Mouse (Mus musculus) midbrain, postnatal 0 days (tissue): Measurements from ENCODE around the gene Utp11. TPM values are rescaled to one million over a fixed set of nuclear protein-coding genes. Genes with fewer than 3 reads are reported as not detected.

Experiments used
- ATAC-seq: fragments of 200-750 bp; cut with Nextera tagmentation; 2 replicates; pipeline ENCODE4 v1.8.0; 2017; ENCODE audit warnings: moderate number of reproducible peaks, mild to moderate bottlenecking, moderate TSS enrichment, moderate library complexity; ENCODE audit not compliant: low FRiP score
- DNase-seq: peaks from one replicate; pipeline ENCODE4 v3.0.0-alpha.2; 2015; ENCODE audit warnings: low spot score
- H3K27ac ChIP-seq: fragments of 300-500 bp; sonication (generic); 2 replicates; pipeline ENCODE4 v1.5.1; 2014; ENCODE audit warnings: low read depth, mild to moderate bottlenecking, low read length, mixed read lengths
- H3K27me3 ChIP-seq: fragments of 300-500 bp; sonication (generic); 2 replicates; pipeline ENCODE4 v1.6.1; 2014; ENCODE audit warnings: low read length, control low read depth, mixed read lengths; ENCODE audit not compliant: insufficient read depth
- H3K36me3 ChIP-seq: fragments of 300-500 bp; sonication (generic); 2 replicates; pipeline ENCODE4 v1.6.1; 2014; ENCODE audit warnings: low read length, control low read depth, mixed read lengths; ENCODE audit not compliant: insufficient read depth
- H3K4me1 ChIP-seq: fragments of 300-500 bp; sonication (generic); 2 replicates; pipeline ENCODE4 v1.6.1; 2014; ENCODE audit warnings: mild to moderate bottlenecking, control low read depth, antibody characterized with exemption, low read length, mixed read lengths; ENCODE audit not compliant: insufficient read depth
- H3K4me2 ChIP-seq: fragments of 300-500 bp; sonication (generic); 2 replicates; pipeline ENCODE4 v1.6.1; 2014; ENCODE audit warnings: low read depth, mild to moderate bottlenecking, low read length, mixed read lengths; ENCODE audit not compliant: poor library complexity, severe bottlenecking
- H3K4me3 ChIP-seq: fragments of 300-500 bp; sonication (generic); 2 replicates; pipeline ENCODE4 v1.5.1; 2014; ENCODE audit warnings: low read depth, mild to moderate bottlenecking, low read length, moderate library complexity
- H3K9ac ChIP-seq: fragments of 300-500 bp; sonication (generic); replicated peaks from 2 replicates; pipeline ENCODE4 v1.6.1; 2014; ENCODE audit warnings: mild to moderate bottlenecking, low read length, moderate library complexity, mixed read lengths; ENCODE audit not compliant: poor library complexity, severe bottlenecking
- H3K9me3 ChIP-seq: fragments of 300-500 bp; sonication (generic); 2 replicates; pipeline ENCODE4 v1.6.1; 2016; ENCODE audit warnings: low read length, control low read depth
- CTCF ChIP-seq: IDR thresholded peaks from 2 replicates; pipeline ENCODE4 v1.5.1; 2016; ENCODE audit warnings: antibody characterized with exemption, mild to moderate bottlenecking
- WGBS: fragments of 180-500 bp; shearing (Covaris S2); extraction: QIAGEN DNeasy Blood & Tissue Kit; methylation state at CpG from one replicate; pipeline ENCODE4 v1.1.7; 2014; 5-methylcytosine and 5-hydroxymethylcytosine counted together
- polyA plus RNA-seq: library from polyadenylated mRNA; unstranded; fragments of >200 nt; fragmentation: Nextera tagmentation; extraction: Ambion mirVana; gene quantifications from 2 replicates; pipeline ENCODE4 v1.2.1, GENCODE M21; 2015
- total RNA-seq: library from RNA; depleted of rRNA; stranded (reverse); fragments of >200 nt; gene quantifications from 2 replicates; pipeline ENCODE4 v1.2.3, GENCODE M21; 2014

Utp11 gene
- total and polyA plus RNA-seq, 2 experiments from 2014 or later = 10.3 to 31.7 TPM

DNA sequence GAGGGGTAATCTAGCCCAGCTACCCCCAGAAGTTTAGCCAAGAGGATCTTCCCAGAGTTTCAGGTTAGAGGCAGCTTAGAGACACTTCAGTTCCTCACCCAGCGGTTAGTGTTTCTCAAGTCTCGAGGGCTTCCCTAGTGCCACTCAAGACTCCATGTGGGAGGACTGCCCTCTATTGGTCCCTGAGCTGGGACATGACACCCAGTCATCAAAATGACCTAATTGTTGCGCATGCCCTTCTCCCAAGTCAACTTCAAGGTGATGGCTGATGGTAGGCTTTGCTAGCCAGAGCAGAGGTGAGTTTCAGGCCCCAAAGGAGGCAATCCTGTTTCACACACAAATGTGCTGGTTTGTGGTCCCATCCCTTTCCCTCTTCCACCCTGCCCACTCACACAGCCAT lies 30.4 kb downstream of the Utp11 start:
- 60% methylated on average over 3 of the region's 3 CpGs for WGBS
- DNase-seq (no peak), ATAC-seq (no peak)
- peaks cover 25% of the 10 kb centered on the region for H3K27me3 ChIP-seq
- H3K27ac ChIP-seq = no peak overlapping the region
- no peaks in the 10 kb centered on the region for H3K9me3 ChIP-seq
- no peak overlapping the region for H3K4me3 ChIP-seq
- 0 out of 2 replicates have a peak, but pooled peaks cover 4% of the 10 kb centered on the region for H3K4me1 ChIP-seq
- H3K9ac ChIP-seq = no peak overlapping the region
- H3K36me3 ChIP-seq = no peaks in the 10 kb centered on the region
- H3K4me2 ChIP-seq = 0 out of 2 replicates have a peak overlapping the region, but pooled peaks have one; percentile 4
- peak; percentile 66 for TF ChIP-seq CTCF

DNA sequence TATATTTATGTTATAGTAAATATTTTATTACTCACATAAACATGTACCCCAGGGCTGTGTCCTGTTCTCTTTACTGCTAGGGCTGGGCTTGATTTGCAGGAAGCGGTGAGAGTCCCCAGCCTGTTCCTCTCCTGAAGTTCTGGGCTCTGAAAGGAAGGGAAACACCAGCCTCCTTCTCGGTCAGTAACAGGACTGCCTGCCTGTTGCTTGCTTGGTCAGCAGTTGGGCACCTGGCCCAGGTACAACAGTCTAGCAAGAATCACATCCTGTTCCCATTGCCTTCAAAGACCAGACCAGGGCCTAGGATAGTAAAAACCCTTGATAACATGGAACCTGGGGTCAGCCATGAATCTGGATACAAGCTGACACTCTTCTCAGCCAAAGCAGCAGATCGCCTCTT lies 32.8 kb downstream of the Utp11 start:
- no peak for TF ChIP-seq CTCF
- Histone ChIP-seq H3K36me3 (no peaks in the 10 kb centered on the region), H3K27ac (no peak overlapping the region), H3K9ac (no peak overlapping the region), H3K4me3 (peak overlapping the region; percentile 51; the same call in 1 of the 2 replicates), H3K4me2 (peak overlapping the region; percentile 36), H3K9me3 (no peaks in the 10 kb centered on the region), H3K27me3 (peaks cover 18% of the 10 kb centered on the region; the same call in 1 of the 2 replicates), H3K4me1 (no peaks in the 10 kb centered on the region)
- no peak for DNase-seq
- ATAC-seq = no peak
- WGBS = 68% methylated on average over 3 of the region's 3 CpGs

DNA sequence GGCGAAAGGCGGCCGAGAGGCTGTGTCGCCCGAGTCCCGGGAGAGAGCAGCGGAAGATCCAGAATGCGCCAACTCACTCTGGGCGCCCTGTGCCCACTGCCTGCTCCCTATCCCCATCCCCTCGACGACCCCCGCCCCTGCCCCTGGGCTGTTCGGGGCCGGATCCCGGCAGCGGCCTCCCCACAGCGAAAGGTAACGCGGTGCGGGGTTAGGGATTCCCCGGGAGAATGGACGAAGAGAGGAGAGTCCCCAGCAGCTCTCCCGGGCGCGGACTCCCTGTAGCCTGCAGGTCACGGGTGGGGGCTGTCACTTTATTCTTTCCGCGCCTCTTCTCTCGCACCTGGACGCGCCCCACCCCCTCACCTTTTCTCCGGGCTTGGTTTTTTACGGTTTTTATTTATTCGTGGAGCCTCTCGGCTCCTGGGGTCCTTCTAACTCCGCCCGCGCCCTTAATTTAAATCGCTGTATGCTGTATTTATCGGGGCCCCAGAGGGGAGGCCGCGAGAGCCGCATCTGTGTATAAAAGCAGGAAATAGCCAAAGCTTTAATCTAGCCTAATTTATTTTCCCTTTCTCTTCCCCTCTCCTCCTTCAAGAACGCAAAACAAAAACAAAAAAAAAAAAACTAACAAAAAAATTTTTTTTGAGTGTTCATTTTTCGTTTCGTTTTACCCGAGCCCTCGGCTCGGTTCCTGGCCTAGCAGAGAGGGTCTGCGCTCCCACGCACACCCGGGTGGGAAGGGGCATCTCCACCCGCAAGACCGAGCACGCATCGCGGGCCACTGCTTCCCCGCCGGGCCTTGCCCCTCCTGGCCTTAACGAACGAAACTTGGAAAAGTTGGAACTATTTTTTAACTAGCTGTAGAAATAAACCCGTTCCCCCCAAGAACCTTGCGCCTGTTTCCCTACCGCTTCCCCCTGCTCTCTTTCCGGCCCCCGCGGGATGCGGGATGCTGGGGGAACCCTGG lies 33.9 kb downstream of the Utp11 start:
- DNase-seq = no peak
- no peak for TF ChIP-seq CTCF
- H3K4me3 ChIP-seq = peak overlapping the region; percentile 51
- 2% methylated on average over 60 of the region's 68 CpGs for WGBS
- H3K27ac ChIP-seq = no peak overlapping the region
- no peaks in the 10 kb centered on the region for H3K4me1 ChIP-seq
- H3K27me3 ChIP-seq = peaks cover 18% of the 10 kb centered on the region; the same call in 1 of the 2 replicates
- H3K36me3 ChIP-seq = no peaks in the 10 kb centered on the region
- H3K9me3 ChIP-seq = no peaks in the 10 kb centered on the region
- H3K4me2 ChIP-seq = peak overlapping the region; percentile 80
- peak overlapping the region; percentile 60 for H3K9ac ChIP-seq
- ATAC-seq = no peak

DNA sequence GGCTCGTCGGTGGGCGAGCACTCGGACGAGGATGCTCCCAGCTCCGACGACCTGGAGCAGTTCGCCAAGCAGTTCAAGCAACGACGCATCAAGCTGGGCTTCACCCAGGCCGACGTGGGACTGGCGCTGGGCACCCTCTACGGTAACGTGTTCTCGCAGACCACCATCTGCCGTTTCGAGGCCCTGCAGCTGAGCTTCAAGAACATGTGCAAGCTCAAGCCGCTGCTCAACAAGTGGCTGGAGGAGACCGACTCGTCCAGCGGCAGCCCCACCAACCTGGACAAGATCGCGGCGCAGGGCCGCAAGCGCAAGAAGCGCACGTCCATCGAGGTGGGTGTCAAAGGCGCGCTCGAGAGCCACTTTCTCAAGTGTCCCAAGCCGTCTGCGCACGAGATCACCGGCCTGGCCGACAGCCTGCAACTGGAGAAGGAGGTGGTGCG lies 35.0 kb downstream of the Utp11 start:
- Histone ChIP-seq H3K4me3 (peak overlapping the region; percentile 51), H3K9me3 (no peaks in the 10 kb centered on the region), H3K4me2 (peak overlapping the region; percentile 80), H3K27ac (no peak overlapping the region), H3K9ac (peak overlapping the region; percentile 60), H3K27me3 (peaks cover 18% of the 10 kb centered on the region; the same call in 1 of the 2 replicates), H3K36me3 (no peaks in the 10 kb centered on the region), H3K4me1 (no peaks in the 10 kb centered on the region)
- DNase-seq = no peak
- ATAC-seq = no peak
- WGBS = under 1% methylated on average over 36 of the region's 39 CpGs
- TF ChIP-seq CTCF = no peak

DNA sequence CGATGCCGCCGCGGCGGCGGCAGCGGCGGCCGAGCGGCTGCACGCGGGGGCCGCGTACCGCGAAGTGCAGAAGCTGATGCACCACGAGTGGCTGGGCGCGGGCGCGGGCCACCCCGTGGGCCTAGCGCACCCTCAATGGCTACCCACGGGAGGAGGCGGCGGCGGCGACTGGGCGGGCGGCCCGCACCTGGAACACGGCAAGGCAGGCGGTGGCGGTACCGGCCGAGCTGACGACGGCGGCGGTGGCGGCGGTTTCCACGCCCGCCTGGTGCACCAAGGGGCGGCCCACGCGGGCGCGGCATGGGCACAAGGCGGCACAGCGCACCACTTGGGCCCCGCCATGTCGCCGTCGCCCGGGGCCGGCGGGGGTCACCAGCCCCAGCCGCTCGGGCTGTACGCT lies 35.6 kb downstream of the Utp11 start:
- Histone ChIP-seq H3K4me1 (no peaks in the 10 kb centered on the region), H3K4me3 (peak overlapping the region; percentile 51), H3K27me3 (peaks cover 18% of the 10 kb centered on the region; the same call in 1 of the 2 replicates), H3K9ac (peak overlapping the region; percentile 60), H3K27ac (0 out of 2 replicates have a peak overlapping the region, but pooled peaks have one; percentile 18), H3K9me3 (no peaks in the 10 kb centered on the region), H3K4me2 (peak overlapping the region; percentile 80), H3K36me3 (no peaks in the 10 kb centered on the region)
- WGBS = under 1% methylated on average over 43 of the region's 61 CpGs
- DNase-seq = no peak
- peak; percentile 10; the same call in 1 of the 2 replicates for ATAC-seq
- TF ChIP-seq CTCF = no peak
